Mouse (Mus musculus) cerebral cortex, adult 2 months (tissue): ENCODE measurements around the gene 4921539E11Rik.

Experiments
- WGBS: fragments of 180-500 bp; shearing (Covaris S2); methylation state at CpG from one replicate; pipeline ENCODE4 v1.1.7; 2018; 5-methylcytosine and 5-hydroxymethylcytosine counted together

4921539E11Rik gene

GRCm38 (mm10) chr4:103290763-103291162 is at the start of gene 4921539E11Rik:
Gene 4921539E11Rik (minus strand): TSS chr4:103290863.
- 79% methylated on average over 2 of the region's 2 CpGs for WGBS

GRCm38 (mm10) chr4:103335134-103335533 is 44.5 kb upstream of the 4921539E11Rik start:
- WGBS = 87% methylated on average over 5 of the region's 5 CpGs

- 64% methylated on average over 6 of the region's 6 CpGs for WGBS
Measured at GRCm38 (mm10) chr4:103329348-103329747, 38.7 kb upstream of the 4921539E11Rik start.

GRCm38 (mm10) chr4:103326994-103327393 is 36.3 kb upstream of the 4921539E11Rik start:
- WGBS = 67% methylated on average over 3 of the region's 3 CpGs

GRCm38 (mm10) chr4:103324688-103325451 is 34.2 kb upstream of the 4921539E11Rik start:
- 52% methylated on average over 17 of the region's 17 CpGs for WGBS

- 80% methylated on average over 6 of the region's 6 CpGs for WGBS
Measured at GRCm38 (mm10) chr4:103321461-103321860, 30.8 kb upstream of the 4921539E11Rik start.

- WGBS = 98% methylated on average over 4 of the region's 4 CpGs
Measured at GRCm38 (mm10) chr4:103315861-103316260, 25.2 kb upstream of the 4921539E11Rik start.

GRCm38 (mm10) chr4:103314526-103314910 is 23.9 kb upstream of the 4921539E11Rik start:
- 24% methylated on average over 3 of the region's 3 CpGs for WGBS

GRCm38 (mm10) chr4:103313587-103314525 is 23.2 kb upstream of the 4921539E11Rik start, which contains the start of gene Oma1:
Gene Oma1 (plus strand): TSS chr4:103313812.
- 1% methylated on average over 61 of the region's 61 CpGs for WGBS

GRCm38 (mm10) chr4:103303851-103304250 is 13.2 kb upstream of the 4921539E11Rik start:
- 91% methylated on average over 1 of the region's 1 CpGs for WGBS

GRCm38 (mm10) chr4:103299342-103299741 is 8.7 kb upstream of the 4921539E11Rik start:
- 25% methylated on average over 10 of the region's 10 CpGs for WGBS

- 48% methylated on average over 7 of the region's 7 CpGs for WGBS
Measured at GRCm38 (mm10) chr4:103288342-103288741, 2.3 kb downstream of the 4921539E11Rik start.

- 84% methylated on average over 7 of the region's 8 CpGs for WGBS
Measured at GRCm38 (mm10) chr4:103273021-103273420, 17.6 kb downstream of the 4921539E11Rik start.

- WGBS = 88% methylated on average over 4 of the region's 4 CpGs
Measured at GRCm38 (mm10) chr4:103269336-103269735, 21.3 kb downstream of the 4921539E11Rik start.

- WGBS = 60% methylated on average over 2 of the region's 2 CpGs
Measured at GRCm38 (mm10) chr4:103265166-103265565, 25.5 kb downstream of the 4921539E11Rik start.

GRCm38 (mm10) chr4:103263812-103264396 is 26.8 kb downstream of the 4921539E11Rik start:
- WGBS = 69% methylated on average over 8 of the region's 8 CpGs

- WGBS = 77% methylated on average over 5 of the region's 5 CpGs
Measured at GRCm38 (mm10) chr4:103263378-103263777, 27.3 kb downstream of the 4921539E11Rik start.

GRCm38 (mm10) chr4:103258817-103259216 is 31.8 kb downstream of the 4921539E11Rik start:
- WGBS = 88% methylated on average over 3 of the region's 3 CpGs

GRCm38 (mm10) chr4:103253846-103254245 is 36.8 kb downstream of the 4921539E11Rik start:
- WGBS = 83% methylated on average over 4 of the region's 4 CpGs

- 55% methylated on average over 6 of the region's 6 CpGs for WGBS
Measured at GRCm38 (mm10) chr4:103249436-103250085, 41.1 kb downstream of the 4921539E11Rik start.

GRCm38 (mm10) chr4:103247813-103248212 is 42.9 kb downstream of the 4921539E11Rik start:
- 94% methylated on average over 2 of the region's 2 CpGs for WGBS
